Mouse (Mus musculus): Measurements from ENCODE around the gene Abcc6. TPM values are rescaled to one million over a fixed set of nuclear protein-coding genes. Genes with fewer than 3 reads are reported as not detected.

Gene Abcc6
- polyA plus RNA-seq, 1 experiment from 2014 or later, result 1.3 TPM

DNA sequence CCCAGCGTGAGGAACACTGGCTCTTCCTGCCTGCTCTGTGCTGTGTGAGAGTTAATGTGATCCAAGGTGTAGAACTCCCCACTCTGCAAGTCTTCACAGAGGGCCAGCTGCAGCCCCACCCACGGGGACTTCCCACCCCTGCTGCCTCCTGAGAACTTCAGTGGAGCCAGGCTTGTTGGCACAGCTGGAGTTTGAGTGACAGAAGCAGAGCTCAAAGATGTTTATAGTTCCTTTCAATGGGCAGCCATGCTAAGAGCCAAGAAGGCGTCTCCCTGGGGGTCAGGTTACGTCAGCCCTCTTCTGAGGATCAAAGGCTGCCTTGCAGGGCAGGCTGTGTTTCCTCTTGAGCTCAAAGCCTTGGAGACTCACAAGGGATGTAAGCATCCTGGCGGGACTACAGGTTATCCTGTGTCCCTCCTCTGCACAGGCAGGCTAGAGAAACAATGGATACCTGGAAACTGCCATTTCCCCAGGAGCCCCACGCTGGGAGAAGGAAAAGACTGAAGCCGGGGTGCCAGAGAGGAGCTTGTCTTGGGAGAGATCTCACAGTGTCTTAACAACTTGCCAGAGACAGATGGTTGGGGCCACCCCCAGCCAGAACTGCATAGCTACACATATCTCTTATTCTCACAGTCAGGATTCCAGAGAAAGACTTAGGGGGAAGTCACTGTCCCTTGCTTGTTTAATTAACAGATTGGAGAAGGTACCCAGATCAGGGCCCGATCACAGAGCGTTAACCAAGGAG, 16.7 kb downstream of the Abcc6 start:
- Histone ChIP-seq H3K9me3 (no peaks in the 10 kb centered on the region), H3K4me1 (peaks cover 21% of the 10 kb centered on the region), H3K36me3 (no peaks in the 10 kb centered on the region), H3K4me3 (no peak overlapping the region), H3K27ac (peak overlapping the region; percentile 62), H3K27me3 (ENCODE audit: insufficient read depth, poor library complexity, severe bottlenecking) (0 out of 2 replicates have a peak, but pooled peaks cover 2% of the 10 kb centered on the region)
- WGBS, result 18% methylated on average over 9 of the region's 9 CpGs
- DNase-seq (ENCODE audit: low spot score), result no peak

DNA sequence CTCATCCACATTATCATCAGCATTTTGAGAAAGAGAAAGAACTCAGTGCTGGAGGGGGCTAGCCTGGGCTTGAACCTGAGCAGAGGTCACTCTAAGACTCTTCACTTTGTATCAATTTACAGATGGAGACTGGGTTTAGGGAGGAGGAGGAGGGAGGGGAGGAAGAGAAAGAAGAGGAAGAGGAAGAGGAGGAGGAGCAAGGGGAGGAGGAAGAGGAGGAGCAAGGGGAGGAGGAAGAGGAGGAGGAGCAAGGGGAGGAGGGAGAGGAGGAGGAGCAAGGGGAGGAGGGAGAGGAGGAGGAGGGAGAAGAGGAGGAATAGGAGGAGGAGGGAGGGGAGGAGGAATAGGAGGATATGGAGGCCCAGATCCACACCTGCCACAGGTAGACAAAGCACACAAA, 18.0 kb downstream of the Abcc6 start:
- Histone ChIP-seq H3K27ac (no peak overlapping the region), H3K27me3 (ENCODE audit: insufficient read depth, poor library complexity, severe bottlenecking) (0 out of 2 replicates have a peak, but pooled peaks cover 6% of the 10 kb centered on the region), H3K4me3 (no peak overlapping the region), H3K4me1 (peaks cover 16% of the 10 kb centered on the region), H3K9me3 (no peaks in the 10 kb centered on the region), H3K36me3 (no peaks in the 10 kb centered on the region)
- no peak for DNase-seq (ENCODE audit: low spot score)

DNA sequence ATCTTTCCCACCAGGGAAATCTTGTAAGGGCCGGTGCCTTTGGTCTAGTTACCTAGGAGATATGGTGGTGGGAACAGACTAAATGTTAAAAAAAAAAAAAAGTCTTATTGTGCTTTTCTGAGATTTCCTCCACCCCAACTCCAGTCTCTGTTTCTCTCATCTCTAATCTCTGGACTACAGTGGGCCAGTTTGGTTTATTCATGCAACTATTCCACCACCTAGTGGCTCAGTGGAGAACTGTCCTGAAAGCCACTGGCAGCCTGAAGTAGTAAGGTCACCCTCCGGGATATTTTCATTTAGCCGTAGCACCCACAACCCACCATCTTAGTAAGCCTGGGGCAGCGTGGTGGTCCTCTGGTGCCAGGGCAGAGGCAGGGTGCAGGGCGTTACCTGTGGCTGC, 20.5 kb downstream of the Abcc6 start:
- DNase-seq (ENCODE audit: low spot score), result no peak
- H3K4me1 ChIP-seq, result peaks cover 16% of the 10 kb centered on the region
- 21% methylated on average over 5 of the region's 5 CpGs for WGBS
- no peak overlapping the region for H3K27ac ChIP-seq
- H3K9me3 ChIP-seq, result no peaks in the 10 kb centered on the region
- peaks cover 17% of the 10 kb centered on the region for H3K27me3 ChIP-seq (ENCODE audit: insufficient read depth, poor library complexity, severe bottlenecking)
- H3K4me3 ChIP-seq, result no peak overlapping the region
- no peaks in the 10 kb centered on the region for H3K36me3 ChIP-seq

DNA sequence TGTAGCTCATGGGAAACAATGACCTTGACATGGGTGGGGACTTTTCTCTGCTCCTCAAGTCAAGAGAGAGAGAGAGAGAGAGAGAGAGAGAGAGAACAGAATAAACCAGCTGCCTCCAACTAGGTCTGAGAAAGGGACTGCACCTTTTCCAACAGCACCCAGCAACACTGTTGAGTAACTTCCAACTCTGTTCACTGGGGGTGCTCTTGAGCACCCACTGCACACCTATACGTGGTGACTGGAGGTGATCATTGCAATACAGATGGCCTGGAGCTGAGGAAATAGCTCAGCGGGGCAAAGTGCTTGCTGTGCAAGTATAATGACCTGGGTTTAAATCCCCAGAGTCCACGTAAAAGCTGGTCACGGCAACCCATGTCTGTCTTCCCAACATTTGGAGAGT, 27.4 kb downstream of the Abcc6 start:
- Histone ChIP-seq H3K4me3 (no peak overlapping the region), H3K36me3 (no peaks in the 10 kb centered on the region), H3K27ac (no peak overlapping the region), H3K27me3 (ENCODE audit: insufficient read depth, poor library complexity, severe bottlenecking) (peaks cover 22% of the 10 kb centered on the region), H3K4me1 (no peaks in the 10 kb centered on the region), H3K9me3 (no peaks in the 10 kb centered on the region)
- DNase-seq (ENCODE audit: low spot score), result no peak
- WGBS, result 51% methylated on average over 4 of the region's 4 CpGs

DNA sequence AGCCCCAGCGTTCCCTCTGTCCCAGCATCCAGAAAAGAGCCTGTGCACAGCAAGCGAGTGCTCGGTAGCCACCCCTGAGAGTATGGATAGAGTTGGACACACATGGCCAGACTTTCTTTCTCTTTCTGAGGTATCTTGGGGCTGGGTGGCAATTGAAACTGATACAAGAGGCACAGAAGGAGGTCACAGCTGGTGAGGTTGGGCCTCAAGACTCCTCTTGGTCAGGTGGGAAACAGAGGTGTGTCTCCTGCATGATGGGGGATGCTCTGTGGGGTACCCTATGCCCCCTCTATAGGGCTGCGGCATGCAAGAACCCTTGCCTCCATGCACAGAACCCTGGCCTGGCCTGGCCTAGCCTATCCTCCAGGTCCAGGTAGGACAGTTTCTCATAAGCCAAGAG, 29.5 kb downstream of the Abcc6 start:
- no peaks in the 10 kb centered on the region for H3K4me1 ChIP-seq
- H3K27me3 ChIP-seq (ENCODE audit: insufficient read depth, poor library complexity, severe bottlenecking), result peaks cover 21% of the 10 kb centered on the region
- H3K27ac ChIP-seq, result no peak overlapping the region
- DNase-seq (ENCODE audit: low spot score), result no peak
- no peaks in the 10 kb centered on the region for H3K9me3 ChIP-seq
- WGBS, result 83% methylated on average over 4 of the region's 4 CpGs
- H3K36me3 ChIP-seq, result no peaks in the 10 kb centered on the region
- no peak overlapping the region for H3K4me3 ChIP-seq

DNA sequence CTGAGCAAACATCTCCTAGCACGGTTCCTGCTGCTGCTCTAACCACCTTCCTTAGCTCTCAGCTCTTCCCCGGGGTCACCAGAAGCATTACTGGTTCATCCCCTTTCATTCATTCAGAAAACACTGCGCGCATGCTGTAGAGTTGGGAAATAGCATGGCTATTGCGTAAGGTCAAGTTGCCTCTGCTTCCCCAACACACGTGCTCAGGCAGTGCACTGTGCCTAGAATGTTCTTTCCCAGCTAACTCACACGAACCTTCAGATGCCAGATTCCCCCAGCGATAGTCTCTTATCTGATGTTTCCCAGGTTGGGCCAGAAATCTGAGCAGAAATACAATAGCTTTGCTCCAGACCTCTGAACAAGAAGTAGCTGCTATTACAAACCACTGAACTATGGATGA, 37.6 kb downstream of the Abcc6 start:
- Histone ChIP-seq H3K27ac (no peak overlapping the region), H3K4me3 (no peak overlapping the region), H3K36me3 (no peaks in the 10 kb centered on the region), H3K27me3 (ENCODE audit: insufficient read depth, poor library complexity, severe bottlenecking) (no peaks in the 10 kb centered on the region; the same call in 1 of the 2 replicates), H3K4me1 (no peaks in the 10 kb centered on the region), H3K9me3 (no peaks in the 10 kb centered on the region)
- DNase-seq (ENCODE audit: low spot score), result no peak
- WGBS, result 80% methylated on average over 8 of the region's 8 CpGs

DNA sequence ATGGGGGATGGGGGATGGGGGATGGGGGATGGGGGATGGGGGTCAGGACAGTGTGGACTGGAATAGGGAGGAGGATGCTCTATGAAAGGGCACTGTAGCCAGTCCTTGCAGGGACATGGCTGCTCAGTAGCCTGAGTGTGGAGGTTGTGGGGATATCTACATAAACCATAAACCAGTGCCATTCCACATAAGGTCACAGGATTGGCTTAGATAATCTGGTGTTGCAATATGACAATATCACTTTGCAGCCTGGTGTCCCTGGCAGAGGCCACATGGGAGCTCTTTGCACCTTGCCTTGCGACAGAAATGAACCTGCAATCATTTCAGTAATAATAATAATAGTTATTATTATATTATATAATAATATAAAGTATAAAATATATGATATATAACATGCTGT, 41.8 kb downstream of the Abcc6 start:
- H3K4me1 ChIP-seq, result no peaks in the 10 kb centered on the region
- WGBS, result 88% methylated on average over 1 of the region's 1 CpGs
- 0 out of 2 replicates have a peak, but pooled peaks cover under 1% of the 10 kb centered on the region for H3K27me3 ChIP-seq (ENCODE audit: insufficient read depth, poor library complexity, severe bottlenecking)
- no peak overlapping the region for H3K4me3 ChIP-seq
- no peak overlapping the region for H3K27ac ChIP-seq
- H3K9me3 ChIP-seq, result no peaks in the 10 kb centered on the region
- no peak for DNase-seq (ENCODE audit: low spot score)
- no peaks in the 10 kb centered on the region for H3K36me3 ChIP-seq

DNA sequence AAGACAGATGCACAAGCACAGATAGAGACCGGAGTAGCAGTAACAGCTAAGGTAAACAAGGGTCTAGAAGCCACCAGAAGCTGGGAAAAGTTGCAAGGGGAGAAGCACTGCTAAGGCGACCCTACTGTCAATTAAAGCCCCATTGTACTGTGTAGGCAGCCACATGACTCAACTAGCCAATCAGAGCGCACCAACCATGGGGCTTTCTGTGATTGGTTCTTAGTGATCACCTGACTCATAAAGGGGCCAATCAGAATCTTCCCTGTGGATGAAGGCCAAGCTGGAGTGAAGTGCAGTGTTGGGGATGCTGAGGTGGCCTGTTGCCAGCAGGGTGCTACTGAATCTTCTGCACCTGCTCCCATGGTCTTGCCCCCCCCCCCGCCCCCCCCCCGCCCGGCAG, 43.2 kb downstream of the Abcc6 start:
- Histone ChIP-seq H3K4me1 (no peaks in the 10 kb centered on the region), H3K27me3 (ENCODE audit: insufficient read depth, poor library complexity, severe bottlenecking) (0 out of 2 replicates have a peak, but pooled peaks cover 7% of the 10 kb centered on the region), H3K36me3 (no peaks in the 10 kb centered on the region), H3K27ac (no peak overlapping the region), H3K4me3 (no peak overlapping the region), H3K9me3 (no peaks in the 10 kb centered on the region)
- WGBS, result 77% methylated on average over 6 of the region's 6 CpGs
- no peak for DNase-seq (ENCODE audit: low spot score)

DNA sequence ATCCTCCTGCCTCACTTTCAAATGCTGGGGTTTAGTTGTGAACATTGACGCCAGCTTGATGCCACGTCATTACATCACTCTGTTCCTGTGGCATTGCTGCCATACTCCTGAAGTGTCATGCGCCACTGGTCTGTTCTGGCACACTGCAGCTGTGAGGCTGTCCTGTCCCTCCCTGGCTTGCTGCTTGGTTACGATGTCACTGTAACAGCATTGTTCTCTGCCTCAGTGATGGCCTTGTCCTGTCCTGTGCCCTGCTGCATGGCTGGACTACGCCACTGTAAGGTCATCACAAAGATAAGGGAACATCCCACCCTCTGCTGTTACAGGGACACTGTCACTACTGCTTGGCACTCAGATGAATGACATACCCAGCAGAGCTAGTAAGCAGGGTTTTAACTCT, 48.5 kb downstream of the Abcc6 start:
- Histone ChIP-seq H3K27me3 (ENCODE audit: insufficient read depth, poor library complexity, severe bottlenecking) (peaks cover 14% of the 10 kb centered on the region; the same call in 1 of the 2 replicates), H3K9me3 (no peaks in the 10 kb centered on the region), H3K36me3 (no peaks in the 10 kb centered on the region), H3K4me1 (0 out of 2 replicates have a peak, but pooled peaks cover 6% of the 10 kb centered on the region), H3K27ac (no peak overlapping the region), H3K4me3 (no peak overlapping the region)
- WGBS, result 73% methylated on average over 5 of the region's 5 CpGs
- DNase-seq (ENCODE audit: low spot score), result no peak

DNA sequence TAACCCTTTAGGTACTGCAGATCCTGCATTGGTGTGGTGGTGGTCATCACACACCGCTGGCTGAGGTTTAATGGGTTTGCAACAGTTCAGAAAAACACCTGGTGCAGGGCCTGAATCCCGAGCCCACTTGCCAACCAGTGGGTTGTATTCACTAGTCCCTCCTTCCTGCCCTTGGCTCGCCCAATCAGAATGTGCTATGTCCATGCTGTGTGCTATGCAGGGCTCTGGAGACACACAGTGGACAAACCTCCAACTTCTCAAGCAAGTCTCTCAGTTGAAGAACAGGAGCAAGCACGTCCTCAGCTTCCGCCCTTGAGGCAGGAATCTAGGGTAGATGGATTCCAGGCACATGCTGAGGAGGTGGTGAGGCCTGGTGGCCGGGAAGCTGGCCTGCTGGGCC, 55.6 kb downstream of the Abcc6 start:
- H3K4me3 ChIP-seq, result no peak overlapping the region
- H3K36me3 ChIP-seq, result no peaks in the 10 kb centered on the region
- peaks cover 8% of the 10 kb centered on the region; the same call in 1 of the 2 replicates for H3K27me3 ChIP-seq (ENCODE audit: insufficient read depth, poor library complexity, severe bottlenecking)
- 60% methylated on average over 6 of the region's 6 CpGs for WGBS
- peaks cover 13% of the 10 kb centered on the region; the same call in 1 of the 2 replicates for H3K4me1 ChIP-seq
- H3K9me3 ChIP-seq, result no peaks in the 10 kb centered on the region
- no peak overlapping the region for H3K27ac ChIP-seq
- DNase-seq (ENCODE audit: low spot score), result no peak

DNA sequence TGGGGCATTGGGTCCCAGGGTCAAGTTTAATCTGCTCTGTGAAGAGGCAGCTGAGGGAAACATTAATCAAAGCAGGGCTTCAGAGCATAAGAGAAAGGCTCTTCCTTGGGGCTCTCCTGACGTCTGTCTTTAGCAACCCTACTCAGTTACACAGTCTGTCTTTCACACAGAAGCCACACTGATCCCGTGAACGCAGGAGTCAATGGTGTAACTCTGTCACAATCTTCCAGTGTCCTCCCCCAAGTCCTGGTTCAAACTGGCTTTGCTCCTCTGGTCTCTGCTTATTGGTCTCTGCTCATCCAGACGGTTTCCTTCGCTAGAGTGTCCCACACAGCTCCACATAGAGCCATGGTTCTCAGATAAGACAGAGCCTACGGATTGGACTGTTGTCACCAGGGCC, 56.0 kb downstream of the Abcc6 start:
- no peaks in the 10 kb centered on the region for H3K9me3 ChIP-seq
- 37% methylated on average over 6 of the region's 6 CpGs for whole genome bisulfite sequencing
- H3K4me1 ChIP-seq, result peaks cover 13% of the 10 kb centered on the region; the same call in 1 of the 2 replicates
- no peaks in the 10 kb centered on the region for H3K36me3 ChIP-seq
- H3K27me3 ChIP-seq (ENCODE audit: insufficient read depth, poor library complexity, severe bottlenecking), result 0 out of 2 replicates have a peak, but pooled peaks cover 6% of the 10 kb centered on the region
- no peak overlapping the region for H3K4me3 ChIP-seq
- no peak for DNase-seq (ENCODE audit: low spot score)
- no peak overlapping the region for H3K27ac ChIP-seq

DNA sequence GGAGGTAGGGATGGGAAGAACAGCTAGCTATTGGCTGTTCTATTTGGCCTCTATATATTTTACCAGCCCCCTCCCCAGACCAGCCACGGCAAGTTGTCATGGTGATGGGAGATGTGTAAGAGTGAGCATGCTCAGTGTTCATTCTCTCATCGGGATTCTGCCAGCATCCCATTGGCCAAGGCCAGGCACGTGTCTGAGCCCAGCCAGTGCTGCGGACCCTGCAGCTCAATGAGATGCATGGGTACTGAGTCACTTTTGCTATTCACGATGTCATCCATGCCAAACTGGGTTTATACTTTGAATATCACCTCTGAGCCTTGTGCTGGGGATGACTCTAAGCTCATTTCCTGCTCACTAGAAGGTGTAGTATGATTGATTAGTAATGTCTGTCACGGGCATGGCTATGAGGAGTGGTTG, 56.8 kb downstream of the Abcc6 start:
- Histone ChIP-seq H3K27me3 (ENCODE audit: insufficient read depth, poor library complexity, severe bottlenecking) (peaks cover 6% of the 10 kb centered on the region; the same call in 1 of the 2 replicates), H3K36me3 (no peaks in the 10 kb centered on the region), H3K9me3 (no peaks in the 10 kb centered on the region), H3K4me3 (no peak overlapping the region), H3K4me1 (peaks cover 13% of the 10 kb centered on the region; the same call in 1 of the 2 replicates), H3K27ac (no peak overlapping the region)
- no peak for DNase-seq (ENCODE audit: low spot score)
- WGBS, result 82% methylated on average over 6 of the region's 6 CpGs

DNA sequence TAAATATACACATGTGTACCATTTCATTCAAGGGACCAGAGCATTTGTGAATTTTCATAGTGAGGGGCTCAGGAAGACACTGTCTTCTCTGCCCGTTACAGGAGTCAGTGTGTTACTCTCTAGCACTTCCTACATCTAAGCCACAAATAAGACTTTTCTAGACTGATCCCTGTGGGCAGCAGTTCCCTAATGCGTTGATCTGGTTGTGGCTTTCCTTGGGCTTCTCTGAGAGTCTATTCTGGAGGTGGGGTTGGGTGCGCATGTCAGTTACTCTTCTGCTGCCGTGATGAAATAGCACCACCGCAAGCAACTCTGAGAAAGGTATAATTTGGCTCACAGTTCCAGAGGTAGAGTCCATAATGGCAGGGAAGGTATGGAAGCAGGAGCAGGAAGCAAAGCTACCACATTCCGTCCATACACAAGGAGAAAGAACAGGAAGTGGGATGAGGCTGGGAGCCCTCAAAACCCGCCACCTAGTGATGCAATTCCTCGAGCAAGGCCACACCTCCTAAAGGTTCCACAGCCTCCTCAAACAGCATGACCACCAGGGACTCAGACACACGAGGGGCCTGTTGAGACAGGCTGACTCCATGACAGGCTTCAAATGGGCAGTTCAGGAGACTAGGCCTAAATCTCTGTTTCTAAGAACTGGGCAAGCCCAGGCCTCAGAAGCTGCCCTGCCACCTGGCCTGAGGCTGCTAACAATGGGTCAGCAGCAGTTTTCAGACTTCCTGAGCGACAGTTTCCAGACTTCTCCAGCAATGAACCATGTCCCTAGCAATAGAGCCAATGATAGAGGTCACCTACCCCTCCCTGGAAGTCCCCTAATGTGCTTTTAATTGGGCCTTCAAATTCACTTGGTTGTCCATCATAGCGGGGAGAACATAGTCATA, 58.0 kb downstream of the Abcc6 start:
- Histone ChIP-seq H3K4me1 (peaks cover 12% of the 10 kb centered on the region; the same call in 1 of the 2 replicates), H3K4me3 (no peak overlapping the region), H3K27ac (no peak overlapping the region), H3K36me3 (no peaks in the 10 kb centered on the region), H3K9me3 (no peaks in the 10 kb centered on the region), H3K27me3 (ENCODE audit: insufficient read depth, poor library complexity, severe bottlenecking) (peaks cover 6% of the 10 kb centered on the region; the same call in 1 of the 2 replicates)
- no peak for DNase-seq (ENCODE audit: low spot score)
- 72% methylated on average over 11 of the region's 11 CpGs for WGBS
